Mouse (Mus musculus) heart, postnatal 36 days (tissue): ENCODE data around the gene Mtmr12. TPM values are rescaled to one million over a fixed set of nuclear protein-coding genes. Genes with fewer than 3 reads are reported as not detected.

Experiments
- DNase-seq, 2 experiments: peaks; one replicate each; pipeline ENCODE4 v3.0.0; 2021 to 2022
- intact Hi-C: fragments of 180-260 bp; cut with DNase I; formaldehyde crosslinking; loops from one replicate; pipeline ENCODE4 v1.15.1; 2025
- total RNA-seq, 2 experiments: library from RNA; stranded (reverse); gene quantifications; 2 replicates each; pipeline ENCODE4 v1.2.3; 2021

Gene Mtmr12
- total RNA-seq, 2 experiments from 2014 or later, result 9.5 to 10.0 TPM

- DNase-seq, result no peak
- intact Hi-C loops, result loop anchor here (5.0 kb wide), 2 partner anchors 306 to 526 kb away; no protein-coding TSS in a partner anchor
Measured at GRCm38 (mm10) chr15:12271340-12271739, 66.5 kb downstream of the Mtmr12 start.

- no peak for DNase-seq
Measured at GRCm38 (mm10) chr15:12273325-12274052, 68.7 kb downstream of the Mtmr12 start.

GRCm38 (mm10) chr15:12274053-12274769 lies 69.4 kb downstream of the Mtmr12 start:
- intact Hi-C loops, result loop anchor here (5.0 kb wide), 2 partner anchors 303 to 523 kb away; no protein-coding TSS in a partner anchor
- no peak for DNase-seq

More at GRCm38 (mm10) chr15:12273325-12274052, 68.7 kb downstream of the Mtmr12 start:
- intact Hi-C loops, result loop anchor here (5.0 kb wide), 2 partner anchors 304 to 524 kb away; no protein-coding TSS in a partner anchor

- intact Hi-C loops, result no loop called here
- no peak for DNase-seq
Measured at GRCm38 (mm10) chr15:12275091-12275623, 70.3 kb downstream of the Mtmr12 start.

- no peak for DNase-seq
- intact Hi-C loops, result no loop called here
Measured at GRCm38 (mm10) chr15:12279816-12280215, 75.0 kb downstream of the Mtmr12 start.

GRCm38 (mm10) chr15:12284794-12285534 lies 80.1 kb downstream of the Mtmr12 start:
- intact Hi-C loops, result no loop called here
- no peak for DNase-seq

GRCm38 (mm10) chr15:12285535-12285809 lies 80.6 kb downstream of the Mtmr12 start:
- intact Hi-C loops, result no loop called here
- no peak for DNase-seq

- intact Hi-C loops, result no loop called here
- DNase-seq, result no peak
Measured at GRCm38 (mm10) chr15:12290330-12290729, 85.5 kb downstream of the Mtmr12 start.

- intact Hi-C loops, result no loop called here
- no peak for DNase-seq
Measured at GRCm38 (mm10) chr15:12291757-12292156, 86.9 kb downstream of the Mtmr12 start.

- intact Hi-C loops, result no loop called here
- DNase-seq, result no peak
Measured at GRCm38 (mm10) chr15:12296228-12296627, 91.4 kb downstream of the Mtmr12 start.

GRCm38 (mm10) chr15:12298231-12298737 lies 93.5 kb downstream of the Mtmr12 start:
- intact Hi-C loops, result no loop called here
- DNase-seq, result no peak

- intact Hi-C loops, result no loop called here
- DNase-seq, result no peak
Measured at GRCm38 (mm10) chr15:12301771-12302170, 96.9 kb downstream of the Mtmr12 start.

GRCm38 (mm10) chr15:12306188-12307071 lies 101.6 kb downstream of the Mtmr12 start:
- intact Hi-C loops, result no loop called here

GRCm38 (mm10) chr15:12307114-12307513 lies 102.3 kb downstream of the Mtmr12 start:
- no peak for DNase-seq

More at GRCm38 (mm10) chr15:12306188-12307071, 101.6 kb downstream of the Mtmr12 start:
- DNase-seq, result no peak

GRCm38 (mm10) chr15:12308539-12308938 lies 103.7 kb downstream of the Mtmr12 start:
- intact Hi-C loops, result no loop called here
- DNase-seq, result no peak

More at GRCm38 (mm10) chr15:12307114-12307513, 102.3 kb downstream of the Mtmr12 start:
- intact Hi-C loops, result no loop called here

- no peak for DNase-seq
- intact Hi-C loops, result no loop called here
Measured at GRCm38 (mm10) chr15:12310676-12311075, 105.8 kb downstream of the Mtmr12 start.

GRCm38 (mm10) chr15:12311465-12311864 lies 106.6 kb downstream of the Mtmr12 start:
- no peak for DNase-seq
- intact Hi-C loops, result no loop called here

GRCm38 (mm10) chr15:12313255-12313654 lies 108.4 kb downstream of the Mtmr12 start:
- no peak for DNase-seq
- intact Hi-C loops, result no loop called here

- no peak for DNase-seq
- intact Hi-C loops, result no loop called here
Measured at GRCm38 (mm10) chr15:12314584-12314983, 109.8 kb downstream of the Mtmr12 start.

GRCm38 (mm10) chr15:12315996-12316395 lies 111.2 kb downstream of the Mtmr12 start:
- DNase-seq, result no peak
- intact Hi-C loops, result no loop called here
